Mouse (Mus musculus): ENCODE data around the gene Bex4.
"Not testable (repeated sequence)": the region's sequence is repeated elsewhere in the genome, so short reads cannot be mapped to it uniquely, and the experiment has no call there.

Gene Bex4

DNA sequence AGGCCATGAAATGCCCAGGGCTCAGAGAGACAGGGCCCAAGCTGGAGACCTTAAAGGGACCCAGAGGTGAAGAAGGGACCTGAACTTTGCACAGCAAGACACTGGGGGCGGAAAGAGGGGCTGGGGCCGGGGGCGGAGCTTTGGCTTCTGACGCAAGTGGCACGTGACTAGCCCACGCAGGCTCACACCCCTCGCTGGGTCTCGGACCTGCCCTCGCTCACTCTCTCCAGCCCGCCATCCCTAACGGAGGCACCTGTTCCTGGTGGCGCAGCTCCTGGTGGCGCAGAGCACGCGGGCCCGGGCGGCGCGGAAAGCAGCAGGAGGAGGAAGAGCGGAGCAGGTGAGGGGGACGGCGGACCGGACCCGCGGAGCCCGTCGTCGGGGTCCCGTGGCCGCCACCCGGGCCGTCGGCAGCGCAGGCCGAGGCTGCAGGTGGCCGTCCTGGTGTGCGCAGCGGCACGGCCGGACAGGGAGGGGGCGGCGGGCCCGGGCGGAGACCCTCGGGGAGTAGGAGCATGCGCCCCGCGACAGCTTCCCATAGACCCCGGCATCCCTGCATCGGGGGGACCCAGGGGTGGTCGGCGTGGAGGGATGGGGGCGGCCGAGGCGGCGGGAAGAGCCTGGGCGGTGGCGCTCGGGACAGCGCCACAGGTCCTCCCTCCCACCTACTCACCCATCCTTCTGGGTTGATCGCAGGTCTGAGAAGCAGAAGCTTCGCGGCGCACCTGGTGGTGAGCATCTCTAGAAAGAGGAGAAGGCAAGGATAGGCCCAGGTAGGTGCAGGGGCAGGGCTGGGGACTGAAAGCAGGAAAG lies at the start of gene Bex4:
TSS of gene Bex4 (plus strand) at position 170 of the 813 bp plus-strand sequence.
- not testable (repeated sequence) for TF ChIP-seq GATA4 (IDR thresholded peaks at IDR 0.05; ENCODE audit: insufficient replicate concordance, low read length)

GRCm38 (mm10) chrX:136092497-136093279 lies 46.1 kb upstream of the Bex4 start:
- no peak for TF ChIP-seq GATA4 (IDR thresholded peaks at IDR 0.05; ENCODE audit: insufficient replicate concordance, low read length)

DNA sequence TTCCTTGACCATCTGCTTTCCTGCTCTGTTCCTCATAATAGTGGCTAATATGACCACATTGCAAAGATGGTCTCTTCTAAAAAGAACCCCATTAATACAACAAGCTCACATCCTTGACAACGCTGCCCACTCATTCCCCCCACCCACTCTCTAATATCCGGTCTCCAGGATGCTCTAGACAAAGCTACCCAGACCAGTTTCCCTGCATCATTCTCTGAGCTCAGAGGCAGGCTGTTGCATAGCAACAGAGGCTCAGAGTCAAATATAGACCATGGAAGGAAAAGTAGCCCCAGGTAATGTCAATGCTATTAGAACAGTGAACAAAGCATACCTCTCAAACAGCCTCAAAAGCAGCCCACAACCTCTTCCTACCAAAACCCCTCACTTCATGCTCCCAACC lies 44.4 kb upstream of the Bex4 start:
- TF ChIP-seq GATA4 (IDR thresholded peaks at IDR 0.05; ENCODE audit: insufficient replicate concordance, low read length), result no peak

DNA sequence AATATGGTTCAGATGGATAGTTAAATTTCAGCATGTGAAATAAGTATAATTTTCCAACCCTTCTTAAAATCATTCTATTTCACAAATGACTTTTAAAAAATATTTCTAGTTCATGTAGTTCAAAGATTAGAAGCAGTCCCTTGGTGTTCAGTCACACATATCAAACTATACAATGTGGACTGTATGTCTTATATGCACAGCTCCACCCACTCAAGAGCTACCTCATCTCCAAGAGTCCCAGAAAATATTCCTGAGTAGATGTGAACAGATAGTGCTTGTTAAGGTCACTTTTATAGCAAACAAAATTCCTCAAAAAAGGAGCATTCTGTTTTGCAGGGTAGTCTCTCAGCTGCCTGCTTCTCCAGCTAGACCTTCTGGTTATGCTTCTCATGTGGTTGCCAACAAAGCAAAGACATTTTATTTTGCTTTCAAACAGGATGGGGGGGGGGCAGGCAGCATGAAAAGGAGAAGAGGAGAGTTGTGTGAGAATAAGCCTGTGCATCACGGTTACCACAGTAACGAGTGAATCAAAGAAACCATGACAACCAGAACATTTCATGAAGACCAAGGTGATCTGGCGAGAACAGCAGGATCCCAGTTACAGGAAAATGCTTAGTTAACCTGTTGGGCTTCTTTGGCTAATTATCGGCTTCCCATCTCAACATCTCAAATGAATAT lies 34.6 kb upstream of the Bex4 start:
- no peak for TF ChIP-seq GATA4 (IDR thresholded peaks at IDR 0.05; ENCODE audit: insufficient replicate concordance, low read length)

DNA sequence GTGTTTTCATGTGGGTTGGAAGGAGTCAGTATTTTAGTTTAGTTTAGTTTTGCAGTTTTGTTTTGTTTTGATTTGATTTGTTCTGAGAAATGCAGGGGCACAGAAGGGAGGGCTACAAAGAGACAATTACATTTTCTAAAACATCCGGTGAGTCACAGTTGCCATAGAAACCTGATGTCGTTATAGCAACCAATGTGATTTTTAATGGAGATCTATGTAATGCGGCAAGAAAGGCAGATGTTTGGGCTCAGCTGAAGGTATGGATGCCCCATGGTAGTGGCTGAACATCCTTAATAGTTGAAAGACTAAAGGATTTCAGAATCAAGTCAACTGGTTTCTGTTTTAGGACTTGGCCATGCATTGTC lies 34.1 kb upstream of the Bex4 start:
- no peak for TF ChIP-seq GATA4 (IDR thresholded peaks at IDR 0.05; ENCODE audit: insufficient replicate concordance, low read length)

DNA sequence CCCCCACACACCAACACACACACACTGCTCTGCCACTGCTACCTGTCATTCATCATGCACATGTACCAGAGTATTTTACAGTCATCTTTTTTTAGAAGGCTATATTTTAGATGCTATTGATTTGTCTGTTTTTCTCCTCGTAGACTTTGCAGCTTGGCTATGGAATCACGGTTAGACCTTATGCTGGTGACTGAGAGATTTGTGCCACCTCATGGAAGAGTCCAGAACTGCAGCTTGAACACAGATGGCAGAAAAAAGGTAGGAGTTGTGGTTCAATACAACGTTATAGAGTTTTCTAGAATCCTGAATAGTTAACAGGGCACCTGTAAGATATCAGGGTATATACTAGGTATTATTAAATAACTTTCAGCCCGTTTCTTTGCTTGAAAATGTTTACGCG lies 30.9 kb upstream of the Bex4 start:
- TF ChIP-seq GATA4 (IDR thresholded peaks at IDR 0.05; ENCODE audit: insufficient replicate concordance, low read length), result no peak

DNA sequence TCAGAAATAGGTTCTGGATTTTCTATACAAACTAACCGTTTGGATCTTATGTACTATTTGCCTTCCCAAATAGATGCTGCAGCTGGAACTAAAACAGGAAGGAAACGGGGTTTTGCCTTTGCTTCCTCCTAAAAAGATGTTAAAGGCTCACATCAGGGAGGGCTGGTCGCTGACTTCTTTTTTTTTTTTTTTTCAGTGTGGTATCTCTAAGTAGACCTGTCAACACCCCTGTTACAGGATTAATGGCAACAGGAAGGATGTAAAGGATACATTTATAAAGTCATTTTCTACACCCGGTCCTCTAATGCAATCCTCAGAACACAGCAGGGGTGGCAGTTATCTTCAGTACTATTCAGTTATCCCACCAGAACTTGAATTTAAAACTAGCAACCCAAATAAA lies 23.8 kb upstream of the Bex4 start:
- TF ChIP-seq GATA4 (IDR thresholded peaks at IDR 0.05; ENCODE audit: insufficient replicate concordance, low read length), result no peak

DNA sequence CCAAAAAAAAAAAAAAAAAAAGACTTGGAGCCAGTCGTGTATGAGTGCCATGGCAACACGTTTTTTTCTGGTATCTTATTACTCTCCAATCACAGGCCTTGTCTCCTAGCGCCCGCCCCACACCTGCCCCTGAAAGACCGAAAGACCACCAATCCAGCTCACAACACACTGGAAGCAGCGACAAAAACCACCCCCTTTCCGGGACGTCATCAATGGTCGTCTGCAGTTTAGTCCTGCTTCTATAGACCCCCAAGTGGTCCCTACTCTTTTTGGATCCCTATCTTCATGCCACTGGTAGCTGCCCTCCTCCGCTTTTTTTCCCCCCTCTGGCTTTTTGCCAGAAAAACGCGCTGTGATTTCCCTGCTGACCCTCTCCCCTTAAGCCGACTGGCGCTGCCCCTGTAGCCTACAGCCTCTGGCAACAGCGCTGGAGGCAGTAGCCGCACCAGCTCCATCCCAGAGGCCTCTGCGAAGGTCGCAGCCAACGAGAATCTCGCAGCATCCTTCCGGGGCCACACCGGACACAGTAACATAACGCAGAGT lies 23.3 kb upstream of the Bex4 start:
- no peak for TF ChIP-seq GATA4 (IDR thresholded peaks at IDR 0.05; ENCODE audit: insufficient replicate concordance, low read length)

- TF ChIP-seq GATA4 (IDR thresholded peaks at IDR 0.05; ENCODE audit: insufficient replicate concordance, low read length), result no peak
These were observed 11.6 kb upstream of the Bex4 start for GRCm38 (mm10) chrX:136127038-136127743.

- TF ChIP-seq GATA4 (IDR thresholded peaks at IDR 0.05; ENCODE audit: insufficient replicate concordance, low read length), result no peak
These were observed 11.1 kb upstream of the Bex4 start for GRCm38 (mm10) chrX:136127744-136128064.

GRCm38 (mm10) chrX:136135559-136135958 lies 3.2 kb upstream of the Bex4 start:
- no peak for TF ChIP-seq GATA4 (IDR thresholded peaks at IDR 0.05; ENCODE audit: insufficient replicate concordance, low read length)

GRCm38 (mm10) chrX:136141385-136141784 lies 2.6 kb downstream of the Bex4 start:
- TF ChIP-seq GATA4 (IDR thresholded peaks at IDR 0.05; ENCODE audit: insufficient replicate concordance, low read length), result no peak

GRCm38 (mm10) chrX:136143711-136144110 lies 4.9 kb downstream of the Bex4 start:
- TF ChIP-seq GATA4 (IDR thresholded peaks at IDR 0.05; ENCODE audit: insufficient replicate concordance, low read length), result no peak

DNA sequence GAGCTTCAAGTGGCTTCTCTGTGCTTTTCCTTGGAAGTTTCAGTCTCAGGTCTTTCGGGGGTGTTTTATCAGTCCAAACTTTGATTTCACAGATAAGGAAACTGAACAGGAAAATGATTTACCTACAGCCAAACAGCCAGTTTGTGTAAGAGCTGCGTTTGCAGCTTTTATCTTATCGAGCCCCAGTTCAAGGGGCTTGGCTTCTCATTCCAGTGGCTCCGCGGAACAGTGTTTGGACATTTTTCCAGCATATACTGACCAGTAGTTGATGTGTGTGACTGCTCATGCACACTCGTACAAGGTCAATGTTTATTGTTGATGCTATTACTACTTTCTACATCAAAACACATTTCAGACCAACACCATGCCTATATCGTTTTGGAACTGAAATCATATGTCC lies 5.4 kb downstream of the Bex4 start:
- no peak for TF ChIP-seq GATA4 (IDR thresholded peaks at IDR 0.05; ENCODE audit: insufficient replicate concordance, low read length)

GRCm38 (mm10) chrX:136170625-136171024 lies 31.8 kb downstream of the Bex4 start:
- TF ChIP-seq GATA4 (IDR thresholded peaks at IDR 0.05; ENCODE audit: insufficient replicate concordance, low read length), result no peak
